Mouse (Mus musculus): ENCODE measurements around the gene Gm20388. TPM values are rescaled to one million over a fixed set of nuclear protein-coding genes. Genes with fewer than 3 reads are reported as not detected.
"Not testable (repeated sequence)": the region's sequence is repeated elsewhere in the genome, so short reads cannot be mapped to it uniquely, and the experiment has no call there.

The Gm20388 gene
- polyA plus RNA-seq, 1 experiment from 2014 or later: 2.5 TPM

DNA sequence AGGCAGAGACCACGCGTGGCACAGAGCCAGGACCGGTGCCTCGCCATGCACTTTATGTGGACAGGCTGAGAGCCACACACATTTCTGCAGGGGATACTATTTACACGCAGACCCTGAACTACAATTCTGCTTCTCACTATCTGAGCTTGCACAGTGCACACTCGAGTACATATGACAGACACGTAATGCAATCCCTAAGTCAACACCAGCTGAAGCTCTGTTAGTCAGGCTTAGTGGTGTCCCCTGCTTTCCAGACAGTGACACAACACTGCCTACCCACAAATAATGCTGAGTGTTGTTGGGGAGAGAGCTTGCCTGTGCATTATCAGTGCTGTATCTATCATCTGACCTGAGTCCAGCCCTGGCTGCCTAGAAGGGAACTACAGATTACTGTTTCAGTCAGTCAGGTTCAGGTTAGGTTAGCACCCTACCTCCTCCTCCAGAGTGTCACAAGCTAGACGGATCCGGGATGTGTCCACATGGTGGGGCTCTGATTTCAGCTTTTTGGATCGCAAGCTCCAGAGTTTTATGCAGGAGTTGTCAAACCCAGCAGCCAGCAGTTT lies 4092.0 kb downstream of the Gm20388 start:
- Histone ChIP-seq H3K9me3 (replicated peaks) (no peaks in the 10 kb centered on the region), H3K27ac (no peak overlapping the region), H3K36me3 (peaks cover 99% of the 10 kb centered on the region), H3K4me1 (no peaks in the 10 kb centered on the region), H3K27me3 (ENCODE audit: low read depth, poor library complexity, severe bottlenecking) (no peaks in the 10 kb centered on the region), H3K4me3 (no peak overlapping the region)
- no peak for DNase-seq (ENCODE audit: low spot score)
- 91% methylated on average over 10 of the region's 10 CpGs for WGBS

DNA sequence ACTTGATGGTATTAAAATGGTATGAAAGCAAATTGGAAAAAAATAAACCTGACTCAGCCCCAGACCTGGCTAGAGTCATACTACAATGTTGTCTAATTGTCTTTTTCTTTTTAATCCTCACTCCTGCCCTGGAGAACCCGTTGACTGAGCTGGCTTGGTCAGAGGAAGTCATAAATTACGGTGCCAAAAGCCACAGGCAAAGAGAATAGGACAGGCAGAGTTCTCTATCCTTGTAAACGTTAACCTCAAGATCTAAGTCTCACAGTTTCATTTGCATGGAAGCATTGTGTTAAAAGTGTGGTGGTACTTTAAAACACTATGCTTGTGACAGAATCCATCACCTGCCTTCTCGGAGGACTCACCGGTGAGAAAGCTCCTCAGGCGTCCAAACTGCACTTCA lies 4097.2 kb downstream of the Gm20388 start:
- H3K27me3 ChIP-seq (ENCODE audit: low read depth, poor library complexity, severe bottlenecking): no peaks in the 10 kb centered on the region
- 70% methylated on average over 6 of the region's 6 CpGs for WGBS
- DNase-seq (ENCODE audit: low spot score): no peak
- H3K9me3 ChIP-seq (replicated peaks): no peaks in the 10 kb centered on the region
- no peak overlapping the region for H3K27ac ChIP-seq
- H3K4me3 ChIP-seq: no peak overlapping the region
- H3K36me3 ChIP-seq: peaks cover 81% of the 10 kb centered on the region
- H3K4me1 ChIP-seq: no peaks in the 10 kb centered on the region

DNA sequence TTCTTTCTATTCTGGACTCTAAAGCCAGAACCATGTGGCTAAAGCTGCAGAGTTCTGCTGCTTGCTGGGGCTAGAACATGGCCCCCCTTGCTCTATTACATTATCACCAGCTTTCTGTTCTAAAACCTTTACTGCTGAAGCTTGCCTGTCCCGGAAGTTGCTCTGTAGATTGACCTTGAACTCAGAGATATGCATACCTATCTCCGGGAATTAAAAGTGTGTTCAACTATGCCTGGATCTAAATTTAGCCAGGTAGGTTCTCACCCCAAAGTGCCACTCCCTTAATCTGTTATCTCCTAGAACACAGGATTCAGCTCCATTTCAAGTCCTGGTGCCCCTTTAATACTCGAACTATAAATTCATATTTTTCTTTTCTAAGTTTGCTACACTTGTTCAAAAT lies 4100.9 kb downstream of the Gm20388 start:
- no peak overlapping the region for H3K27ac ChIP-seq
- no peaks in the 10 kb centered on the region for H3K4me1 ChIP-seq
- no peak overlapping the region for H3K4me3 ChIP-seq
- no peaks in the 10 kb centered on the region for H3K9me3 ChIP-seq (replicated peaks)
- H3K36me3 ChIP-seq: peaks cover 46% of the 10 kb centered on the region
- DNase-seq (ENCODE audit: low spot score): no peak
- H3K27me3 ChIP-seq (ENCODE audit: low read depth, poor library complexity, severe bottlenecking): no peaks in the 10 kb centered on the region
- WGBS: 89% methylated on average over 3 of the region's 3 CpGs

DNA sequence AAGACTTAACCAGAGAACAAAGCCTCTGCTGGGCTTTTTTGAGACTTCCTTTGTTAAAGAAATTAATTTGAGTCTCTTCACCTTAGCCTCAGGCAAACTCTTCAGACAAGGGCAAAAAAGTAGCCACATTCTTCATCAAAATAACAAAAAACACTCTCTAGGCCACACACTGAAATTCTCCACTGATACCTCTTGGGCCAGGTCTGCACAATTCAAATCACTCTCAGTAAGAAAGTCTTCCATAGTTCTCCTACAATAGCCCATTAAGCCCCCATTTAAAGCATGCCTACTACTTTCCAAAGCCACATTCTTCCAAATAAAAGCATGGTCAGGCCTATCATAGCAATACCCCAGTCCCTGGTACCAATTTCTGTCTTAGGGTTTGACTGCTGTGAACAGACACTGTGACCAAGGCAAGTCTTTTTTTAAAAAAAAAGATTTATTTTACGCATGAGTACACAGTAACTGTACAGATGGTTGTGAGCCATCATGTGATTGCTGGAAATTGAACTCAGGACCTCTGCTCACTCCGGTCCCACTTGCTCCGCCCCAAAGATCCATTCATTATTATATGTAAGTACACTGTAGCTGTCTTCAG lies 4101.4 kb downstream of the Gm20388 start:
- Histone ChIP-seq H3K4me3 (no peak overlapping the region), H3K36me3 (peaks cover 41% of the 10 kb centered on the region), H3K27ac (no peak overlapping the region), H3K27me3 (ENCODE audit: low read depth, poor library complexity, severe bottlenecking) (no peaks in the 10 kb centered on the region), H3K4me1 (no peaks in the 10 kb centered on the region), H3K9me3 (replicated peaks) (no peaks in the 10 kb centered on the region)
- DNase-seq (ENCODE audit: low spot score): no peak
- 97% methylated on average over 3 of the region's 3 CpGs for WGBS

DNA sequence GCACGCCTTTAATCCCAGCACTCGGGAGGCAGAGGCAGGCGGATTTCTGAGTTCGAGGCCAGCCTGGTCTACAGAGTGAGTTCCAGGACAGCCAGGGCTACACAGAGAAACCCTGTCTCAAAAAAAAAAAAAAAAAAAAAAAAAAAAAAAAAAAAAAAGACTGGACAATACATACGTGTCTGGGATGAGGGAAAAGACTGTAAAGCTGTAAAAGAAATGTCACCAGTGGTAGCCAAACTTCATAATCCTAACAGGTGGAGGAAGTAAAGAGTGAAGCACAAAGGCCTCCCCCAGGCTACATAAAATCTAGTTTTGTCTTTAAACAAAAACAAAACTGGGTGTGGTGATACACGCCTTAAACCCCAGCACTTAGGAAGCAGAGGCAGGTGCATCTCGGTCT lies 4103.7 kb downstream of the Gm20388 start:
- H3K9me3 ChIP-seq (replicated peaks); H3K4me1 ChIP-seq; H3K27ac ChIP-seq; DNase-seq (ENCODE audit: low spot score); H3K27me3 ChIP-seq (ENCODE audit: low read depth, poor library complexity, severe bottlenecking); H3K4me3 ChIP-seq: not testable (repeated sequence)
- peaks cover 19% of the 10 kb centered on the region for H3K36me3 ChIP-seq
- 95% methylated on average over 7 of the region's 7 CpGs for WGBS

DNA sequence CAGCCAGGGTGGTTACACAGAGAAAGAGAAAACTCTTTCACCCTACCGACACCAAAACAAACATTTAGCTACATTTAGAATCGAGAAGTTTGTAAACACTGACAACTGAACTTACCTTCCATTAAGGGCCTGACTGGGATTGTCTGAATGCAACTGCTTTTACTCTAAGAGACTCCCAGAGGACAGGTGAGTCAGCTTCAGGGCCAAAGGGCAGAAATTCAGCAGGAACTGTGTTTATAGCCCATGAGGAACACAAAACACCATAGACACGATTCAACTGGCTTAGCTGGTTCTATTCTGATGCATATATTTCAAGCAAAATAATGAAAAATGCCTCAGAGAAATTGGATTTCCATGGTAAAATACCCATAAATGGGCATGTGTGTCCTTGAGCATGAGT lies 4104.1 kb downstream of the Gm20388 start:
- H3K4me3 ChIP-seq: no peak overlapping the region
- no peak overlapping the region for H3K27ac ChIP-seq
- 81% methylated on average over 3 of the region's 3 CpGs for WGBS
- H3K9me3 ChIP-seq (replicated peaks): no peaks in the 10 kb centered on the region
- no peaks in the 10 kb centered on the region for H3K27me3 ChIP-seq (ENCODE audit: low read depth, poor library complexity, severe bottlenecking)
- no peak for DNase-seq (ENCODE audit: low spot score)
- peaks cover 7% of the 10 kb centered on the region for H3K4me1 ChIP-seq
- peaks cover 15% of the 10 kb centered on the region for H3K36me3 ChIP-seq

DNA sequence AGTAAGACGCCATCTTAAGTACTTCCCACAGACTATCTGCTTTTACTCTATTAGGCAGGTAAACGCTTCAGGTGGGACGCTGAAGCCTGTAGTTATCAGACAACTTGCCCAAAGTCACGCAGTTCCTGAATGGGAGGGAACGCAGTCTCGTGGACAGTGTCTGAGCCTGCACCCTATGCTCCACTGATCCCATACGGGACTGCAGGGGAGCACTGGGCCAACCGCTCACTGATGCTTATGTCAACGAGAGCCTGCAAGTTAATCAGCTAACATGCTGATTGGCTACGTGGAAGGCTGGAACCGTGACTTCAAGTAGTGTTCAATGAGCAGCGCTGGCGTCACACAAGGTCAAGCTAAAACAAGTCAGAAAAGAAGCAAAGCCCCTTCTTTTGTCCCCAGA lies 4109.1 kb downstream of the Gm20388 start:
- 45% methylated on average over 13 of the region's 13 CpGs for WGBS
- Histone ChIP-seq H3K9me3 (replicated peaks) (no peaks in the 10 kb centered on the region), H3K27me3 (ENCODE audit: low read depth, poor library complexity, severe bottlenecking) (no peaks in the 10 kb centered on the region), H3K4me1 (peaks cover 27% of the 10 kb centered on the region), H3K36me3 (peaks cover 21% of the 10 kb centered on the region), H3K27ac (no peak overlapping the region), H3K4me3 (peak overlapping the region; percentile 86)
- peak; percentile 33 for DNase-seq (ENCODE audit: low spot score)

DNA sequence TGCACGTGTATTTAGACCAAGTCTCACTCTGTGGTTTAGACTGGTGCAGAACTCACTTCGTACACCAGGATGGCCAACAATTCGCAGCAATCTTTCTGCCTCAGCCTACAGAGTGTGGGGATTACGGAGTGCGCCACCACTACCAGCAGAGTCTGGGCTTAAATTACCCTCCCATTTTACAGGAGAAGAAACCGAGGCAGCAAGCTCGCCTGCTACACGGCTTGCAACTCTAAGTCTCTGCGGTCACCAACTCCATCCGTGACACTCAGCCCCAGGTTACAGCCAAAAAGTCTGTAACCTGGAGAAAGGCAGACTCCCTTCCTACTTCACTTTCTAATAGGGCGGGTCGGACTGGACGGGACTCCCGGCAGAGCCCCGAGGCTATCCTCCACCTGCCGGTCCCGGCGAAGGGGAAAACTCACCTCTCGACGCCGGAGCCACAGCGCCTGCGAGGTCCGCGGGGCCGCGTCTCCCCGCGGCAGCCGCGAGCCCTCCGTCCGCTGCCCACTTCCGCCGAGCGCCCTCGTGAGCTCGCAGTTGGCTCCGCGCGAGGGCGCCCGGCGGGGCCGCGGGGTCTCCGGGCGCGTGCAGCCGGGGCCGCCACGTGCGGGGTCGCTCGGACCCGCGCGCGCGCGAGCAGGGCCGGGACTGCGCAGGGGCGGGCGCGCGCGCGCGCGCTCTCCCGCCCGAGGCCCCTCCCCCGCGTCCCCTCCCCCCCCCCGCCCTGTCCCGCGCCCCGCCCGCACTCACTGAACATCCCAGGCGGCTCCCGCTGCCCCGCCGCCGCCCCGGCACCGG lies 4110.0 kb downstream of the Gm20388 start:
- 1% methylated on average over 66 of the region's 87 CpGs for whole genome bisulfite sequencing
- peak overlapping the region; percentile 98 for H3K27ac ChIP-seq
- no peaks in the 10 kb centered on the region for H3K27me3 ChIP-seq (ENCODE audit: low read depth, poor library complexity, severe bottlenecking)
- H3K4me3 ChIP-seq: peak overlapping the region; percentile 86
- H3K4me1 ChIP-seq: peaks cover 27% of the 10 kb centered on the region
- H3K36me3 ChIP-seq: peaks cover 30% of the 10 kb centered on the region
- H3K9me3 ChIP-seq (replicated peaks): no peaks in the 10 kb centered on the region
- peak; percentile 83 for DNase-seq (ENCODE audit: low spot score)

DNA sequence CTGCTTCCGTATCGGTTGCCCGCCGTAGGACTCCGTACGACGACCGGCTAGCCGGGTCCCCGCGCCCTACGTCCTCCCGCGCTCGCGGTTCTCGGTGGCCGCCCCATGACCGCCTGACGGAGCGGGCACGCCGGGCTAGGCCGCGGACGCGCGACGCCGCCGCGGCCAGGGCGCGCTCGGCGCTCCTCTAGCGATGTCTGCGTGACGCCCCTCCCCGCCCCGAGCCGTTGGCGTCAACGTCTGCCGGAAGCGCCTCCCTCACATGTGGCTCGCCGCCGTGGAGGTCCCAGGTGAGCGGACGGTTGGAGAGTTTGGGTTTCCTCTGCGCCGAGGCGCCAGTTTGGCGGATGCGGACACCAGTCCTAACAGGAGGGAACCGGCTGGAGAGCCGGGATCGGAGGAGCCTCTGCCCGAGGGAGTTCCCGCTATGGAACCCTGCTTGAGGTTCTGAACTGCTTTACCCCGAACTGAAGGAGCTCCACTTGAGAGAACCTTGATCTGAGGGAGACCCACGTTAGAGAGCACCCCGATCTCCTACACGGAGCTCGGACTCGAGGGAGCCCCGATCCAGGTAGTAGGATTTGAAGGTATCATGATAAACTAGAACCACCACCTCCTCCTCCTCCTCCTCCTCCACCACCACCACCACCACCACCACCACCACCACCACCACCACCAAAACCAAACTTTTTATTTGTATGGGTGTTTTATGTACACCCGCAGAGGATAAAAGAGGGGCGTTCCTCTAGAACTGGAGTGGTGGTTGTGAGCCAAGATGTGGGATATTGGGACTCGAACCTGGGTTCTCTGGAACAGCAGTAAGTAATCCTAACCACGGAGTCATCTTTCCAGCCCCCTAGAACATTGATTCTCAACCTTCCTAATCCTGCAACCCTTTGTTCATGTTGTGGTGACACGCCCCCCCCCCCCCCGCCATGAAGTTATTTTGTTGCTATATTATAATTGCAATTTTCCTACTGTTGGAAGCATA lies 4110.9 kb downstream of the Gm20388 start, which contains the start of the genes Taf5l and Urb2:
Taf5l (minus strand) TSS at position 161 of the 991 bp plus-strand sequence.
Urb2 (plus strand) TSS at position 272 of the 991 bp plus-strand sequence.
- 1% methylated on average over 73 of the region's 74 CpGs for WGBS
- DNase-seq (ENCODE audit: low spot score): peak; percentile 97
- peak within 1 kb of the TSS; percentile 86 for H3K4me3 ChIP-seq
- H3K36me3 ChIP-seq: peaks cover 39% of the 10 kb centered on the region
- H3K4me1 ChIP-seq: peaks cover 27% of the 10 kb centered on the region
- no peaks in the 10 kb centered on the region for H3K27me3 ChIP-seq (ENCODE audit: low read depth, poor library complexity, severe bottlenecking)
- H3K9me3 ChIP-seq (replicated peaks): no peaks in the 10 kb centered on the region
- H3K27ac ChIP-seq: peak within 1 kb of the TSS; percentile 98

DNA sequence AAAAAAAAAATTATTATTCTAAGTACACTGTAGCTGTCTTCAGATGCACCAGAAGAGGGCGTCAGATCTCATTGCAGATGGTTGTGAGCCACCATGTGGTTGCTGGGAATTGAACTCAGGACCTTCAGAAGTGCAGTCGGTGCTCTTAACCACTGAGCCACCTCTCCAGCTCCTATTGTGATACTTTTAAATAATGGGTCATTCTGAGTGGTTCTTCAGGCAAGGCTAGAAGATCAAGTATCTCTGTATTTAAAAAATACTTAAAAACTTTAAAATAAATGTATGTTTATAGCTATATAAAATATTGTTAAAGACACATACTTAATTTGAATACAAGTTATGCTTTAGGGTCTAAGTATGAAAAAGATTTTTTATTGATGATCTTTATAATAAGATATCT lies 4115.6 kb downstream of the Gm20388 start:
- not testable (repeated sequence) for H3K27ac ChIP-seq; H3K9me3 ChIP-seq (replicated peaks); H3K27me3 ChIP-seq (ENCODE audit: low read depth, poor library complexity, severe bottlenecking); DNase-seq (ENCODE audit: low spot score); H3K4me3 ChIP-seq
- Histone ChIP-seq H3K36me3 (peaks cover 86% of the 10 kb centered on the region), H3K4me1 (peaks cover 11% of the 10 kb centered on the region; the same call in 1 of the 2 replicates)
- WGBS: 79% methylated on average over 2 of the region's 2 CpGs

DNA sequence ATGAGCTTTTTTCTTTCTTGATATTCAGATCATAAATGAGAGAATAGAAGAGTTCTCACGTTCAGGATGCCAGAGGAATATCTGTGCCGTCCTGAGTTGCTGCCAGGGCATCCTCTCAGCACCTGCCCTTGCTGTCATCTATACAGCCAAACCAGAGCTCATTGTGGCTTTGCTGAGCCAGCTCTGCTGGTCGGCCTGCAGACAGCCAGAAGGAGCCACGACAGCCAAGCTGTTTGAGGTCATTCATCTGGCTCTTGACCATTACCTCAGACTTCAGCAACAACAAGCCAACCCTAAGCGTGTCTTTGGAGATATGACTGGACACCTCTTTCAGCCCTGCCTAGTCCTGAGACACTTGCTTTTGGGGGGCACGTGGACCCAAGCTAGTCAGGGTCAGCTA lies 4117.2 kb downstream of the Gm20388 start:
- Histone ChIP-seq H3K27ac (no peak overlapping the region), H3K36me3 (peaks cover 94% of the 10 kb centered on the region), H3K27me3 (ENCODE audit: low read depth, poor library complexity, severe bottlenecking) (no peaks in the 10 kb centered on the region), H3K4me1 (no peaks in the 10 kb centered on the region), H3K4me3 (no peak overlapping the region), H3K9me3 (replicated peaks) (no peaks in the 10 kb centered on the region)
- no peak for DNase-seq (ENCODE audit: low spot score)
- WGBS: 92% methylated on average over 6 of the region's 6 CpGs

DNA sequence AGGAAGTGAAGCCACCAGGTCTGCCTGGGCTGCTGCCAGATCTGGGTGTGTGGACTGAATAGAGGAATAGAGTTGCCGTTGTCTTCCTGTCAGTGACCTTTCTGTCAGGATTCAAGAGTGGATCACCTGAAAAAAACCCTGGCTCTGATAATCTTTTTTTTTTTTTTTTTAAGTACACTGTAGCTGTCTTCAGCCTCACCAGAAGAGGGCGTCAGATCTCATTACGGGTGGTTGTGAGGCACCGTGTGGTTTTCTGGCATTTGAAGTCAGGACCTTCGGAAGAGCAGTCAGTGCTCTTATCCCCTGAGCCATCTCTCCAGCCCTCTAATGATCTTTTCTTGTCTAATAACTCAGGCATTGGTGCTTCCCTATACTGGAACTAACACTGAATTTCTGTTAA lies 4122.8 kb downstream of the Gm20388 start:
- Histone ChIP-seq H3K9me3 (replicated peaks) (no peaks in the 10 kb centered on the region), H3K27me3 (ENCODE audit: low read depth, poor library complexity, severe bottlenecking) (no peaks in the 10 kb centered on the region), H3K4me1 (no peaks in the 10 kb centered on the region), H3K36me3 (peaks cover 93% of the 10 kb centered on the region), H3K27ac (no peak overlapping the region), H3K4me3 (no peak overlapping the region)
- DNase-seq (ENCODE audit: low spot score): no peak
- 79% methylated on average over 5 of the region's 5 CpGs for WGBS
